Mouse (Mus musculus) limb, embryonic 13.5 days (tissue): ENCODE data around the gene BC055324. TPM values are rescaled to one million over a fixed set of nuclear protein-coding genes. Genes with fewer than 3 reads are reported as not detected.
"Not testable (repeated sequence)": the region's sequence is repeated elsewhere in the genome, so short reads cannot be mapped to it uniquely, and the experiment has no call there.

Experiments used
- ATAC-seq: fragments of 200-750 bp; cut with Nextera tagmentation; 2 replicates; pipeline ENCODE4 v1.8.0; 2017; ENCODE audit warnings: low read depth, moderate number of reproducible peaks, moderate TSS enrichment; ENCODE audit not compliant: low FRiP score
- H3K27ac ChIP-seq: fragments of 300-500 bp; sonication (generic); 2 replicates; pipeline ENCODE4 v1.5.1; 2015; ENCODE audit warnings: inconsistent platforms, mild to moderate bottlenecking, moderate library complexity
- H3K27me3 ChIP-seq: fragments of 300-500 bp; sonication (generic); 2 replicates; pipeline ENCODE4 v1.6.1; 2015; ENCODE audit warnings: mild to moderate bottlenecking, inconsistent platforms
- H3K36me3 ChIP-seq: fragments of 300-500 bp; sonication (generic); 2 replicates; pipeline ENCODE4 v1.6.1; 2015; ENCODE audit warnings: inconsistent platforms, mild to moderate bottlenecking, moderate library complexity
- H3K4me1 ChIP-seq: fragments of 300-500 bp; sonication (generic); 2 replicates; pipeline ENCODE4 v1.6.1; 2015; ENCODE audit warnings: inconsistent platforms
- H3K4me2 ChIP-seq: fragments of 300-500 bp; sonication (generic); replicated peaks from 2 replicates; pipeline ENCODE4 v1.6.1; 2015; ENCODE audit warnings: inconsistent platforms, mild to moderate bottlenecking, moderate library complexity
- H3K4me3 ChIP-seq: fragments of 300-500 bp; sonication (generic); 2 replicates; pipeline ENCODE4 v1.5.1; 2015; ENCODE audit warnings: moderate library complexity, mild to moderate bottlenecking, inconsistent platforms
- H3K9ac ChIP-seq: fragments of 300-500 bp; sonication (generic); 2 replicates; pipeline ENCODE4 v1.6.1; 2015; ENCODE audit warnings: mild to moderate bottlenecking, inconsistent platforms
- H3K9me3 ChIP-seq: fragments of 300-500 bp; sonication (generic); 2 replicates; pipeline ENCODE4 v1.6.1; 2016; ENCODE audit warnings: inconsistent platforms
- WGBS: fragments of 180-500 bp; shearing (Covaris S2); methylation state at CpG from one replicate; pipeline ENCODE4 v1.1.7; 2015; 5-methylcytosine and 5-hydroxymethylcytosine counted together
- polyA plus RNA-seq: library from polyadenylated mRNA; unstranded; fragments of >200 nt; fragmentation: Nextera tagmentation; extraction: Ambion mirVana; gene quantifications from 2 replicates; pipeline ENCODE4 v1.2.1, GENCODE M21; 2015

BC055324 gene
- polyA plus RNA-seq = 24.3 and 26.4 TPM in 2 replicates

- peak within 1 kb of the TSS; percentile 70 for H3K4me2 ChIP-seq
- no peaks in the 10 kb centered on the region for H3K27me3 ChIP-seq
- peak within 1 kb of the TSS; percentile 79 for H3K4me3 ChIP-seq
- ATAC-seq = peak; percentile 98
- H3K36me3 ChIP-seq = no peaks in the 10 kb centered on the region
- WGBS = 3% methylated on average over 43 of the region's 43 CpGs
- no peaks in the 10 kb centered on the region for H3K9me3 ChIP-seq
- H3K27ac ChIP-seq = peak within 1 kb of the TSS; percentile 85
- peak within 1 kb of the TSS; percentile 83 for H3K9ac ChIP-seq
- H3K4me1 ChIP-seq = peaks cover 9% of the 10 kb centered on the region
These were observed at the start of gene BC055324, which contains the start of gene Mettl18 for GRCm38 (mm10) chr1:163994721-163995608. Gene BC055324, minus strand, starts transcription at chr1:163994796. Gene Mettl18, plus strand, starts transcription at chr1:163994889.

- Histone ChIP-seq H3K4me1 (no peaks in the 10 kb centered on the region), H3K36me3 (no peaks in the 10 kb centered on the region), H3K4me3 (no peak overlapping the region), H3K4me2 (no peak overlapping the region), H3K9me3 (no peaks in the 10 kb centered on the region), H3K27me3 (no peaks in the 10 kb centered on the region), H3K9ac (no peak overlapping the region), H3K27ac (no peak overlapping the region)
- no peak for ATAC-seq
- WGBS = 53% methylated on average over 3 of the region's 3 CpGs
These were observed 49.0 kb upstream of the BC055324 start for GRCm38 (mm10) chr1:164043549-164043948.

- Histone ChIP-seq H3K4me2 (no peak overlapping the region), H3K27ac (no peak overlapping the region), H3K36me3 (no peaks in the 10 kb centered on the region), H3K4me1 (no peaks in the 10 kb centered on the region), H3K4me3 (no peak overlapping the region), H3K27me3 (no peaks in the 10 kb centered on the region), H3K9me3 (no peaks in the 10 kb centered on the region), H3K9ac (no peak overlapping the region)
- WGBS = 83% methylated on average over 10 of the region's 10 CpGs
- ATAC-seq = no peak
These were observed 46.0 kb upstream of the BC055324 start for GRCm38 (mm10) chr1:164040385-164041135.

- H3K9ac ChIP-seq = no peak overlapping the region
- no peak overlapping the region for H3K27ac ChIP-seq
- H3K4me2 ChIP-seq = no peak overlapping the region
- H3K9me3 ChIP-seq = no peaks in the 10 kb centered on the region
- H3K36me3 ChIP-seq = no peaks in the 10 kb centered on the region
- no peaks in the 10 kb centered on the region for H3K4me1 ChIP-seq
- 58% methylated on average over 5 of the region's 5 CpGs for WGBS
- H3K4me3 ChIP-seq = no peak overlapping the region
- ATAC-seq = no peak
- H3K27me3 ChIP-seq = no peaks in the 10 kb centered on the region
These were observed 32.8 kb upstream of the BC055324 start for GRCm38 (mm10) chr1:164027416-164027815.

- no peaks in the 10 kb centered on the region for H3K27me3 ChIP-seq
- H3K4me2 ChIP-seq = no peak overlapping the region
- no peaks in the 10 kb centered on the region for H3K9me3 ChIP-seq
- no peak overlapping the region for H3K9ac ChIP-seq
- H3K4me3 ChIP-seq = no peak overlapping the region
- H3K4me1 ChIP-seq = no peaks in the 10 kb centered on the region
- H3K27ac ChIP-seq = no peak overlapping the region
- 86% methylated on average over 4 of the region's 4 CpGs for WGBS
- no peaks in the 10 kb centered on the region for H3K36me3 ChIP-seq
- ATAC-seq = no peak
These were observed 31.1 kb upstream of the BC055324 start for GRCm38 (mm10) chr1:164025685-164026084.

GRCm38 (mm10) chr1:164022106-164022505, 27.5 kb upstream of the BC055324 start:
- WGBS = 76% methylated on average over 5 of the region's 5 CpGs
- not testable (repeated sequence) for H3K27ac ChIP-seq, H3K4me3 ChIP-seq, H3K36me3 ChIP-seq, ATAC-seq, H3K9me3 ChIP-seq, H3K27me3 ChIP-seq, H3K4me2 ChIP-seq, H3K4me1 ChIP-seq, H3K9ac ChIP-seq

GRCm38 (mm10) chr1:164020746-164021145, 26.1 kb upstream of the BC055324 start:
- H3K27ac ChIP-seq, H3K4me3 ChIP-seq, H3K4me2 ChIP-seq, ATAC-seq, H3K27me3 ChIP-seq, H3K36me3 ChIP-seq, H3K9me3 ChIP-seq, H3K9ac ChIP-seq, H3K4me1 ChIP-seq: not testable (repeated sequence)
- WGBS = 90% methylated on average over 3 of the region's 3 CpGs

- Histone ChIP-seq H3K9me3 (no peaks in the 10 kb centered on the region), H3K27ac (no peak overlapping the region), H3K4me2 (no peak overlapping the region), H3K36me3 (no peaks in the 10 kb centered on the region), H3K27me3 (no peaks in the 10 kb centered on the region), H3K9ac (no peak overlapping the region), H3K4me1 (no peaks in the 10 kb centered on the region), H3K4me3 (no peak overlapping the region)
- 75% methylated on average over 6 of the region's 6 CpGs for WGBS
- no peak for ATAC-seq
These were observed 25.2 kb upstream of the BC055324 start for GRCm38 (mm10) chr1:164019789-164020188.

- H3K4me2 ChIP-seq = no peak overlapping the region
- H3K9ac ChIP-seq = no peak overlapping the region
- no peak overlapping the region for H3K4me3 ChIP-seq
- no peaks in the 10 kb centered on the region for H3K27me3 ChIP-seq
- H3K4me1 ChIP-seq = no peaks in the 10 kb centered on the region
- H3K27ac ChIP-seq = no peak overlapping the region
- H3K9me3 ChIP-seq = no peaks in the 10 kb centered on the region
- WGBS = 81% methylated on average over 16 of the region's 16 CpGs
- ATAC-seq = no peak
- H3K36me3 ChIP-seq = no peaks in the 10 kb centered on the region
These were observed 23.8 kb upstream of the BC055324 start for GRCm38 (mm10) chr1:164018221-164018896.

GRCm38 (mm10) chr1:164014616-164015015, 20.0 kb upstream of the BC055324 start:
- Histone ChIP-seq H3K4me1 (no peaks in the 10 kb centered on the region), H3K36me3 (no peaks in the 10 kb centered on the region), H3K27me3 (no peaks in the 10 kb centered on the region), H3K9ac (no peak overlapping the region), H3K9me3 (no peaks in the 10 kb centered on the region), H3K4me3 (no peak overlapping the region), H3K4me2 (no peak overlapping the region), H3K27ac (no peak overlapping the region)
- 45% methylated on average over 1 of the region's 1 CpGs for WGBS
- no peak for ATAC-seq

- no peak overlapping the region for H3K4me3 ChIP-seq
- no peaks in the 10 kb centered on the region for H3K36me3 ChIP-seq
- no peaks in the 10 kb centered on the region for H3K4me1 ChIP-seq
- ATAC-seq = no peak
- WGBS = 48% methylated on average over 2 of the region's 2 CpGs
- no peak overlapping the region for H3K4me2 ChIP-seq
- no peaks in the 10 kb centered on the region for H3K9me3 ChIP-seq
- H3K9ac ChIP-seq = no peak overlapping the region
- no peaks in the 10 kb centered on the region for H3K27me3 ChIP-seq
- H3K27ac ChIP-seq = no peak overlapping the region
These were observed 14.6 kb upstream of the BC055324 start for GRCm38 (mm10) chr1:164009235-164009634.

GRCm38 (mm10) chr1:164004311-164004710, 9.7 kb upstream of the BC055324 start:
- WGBS = 69% methylated on average over 3 of the region's 3 CpGs
- no peak overlapping the region for H3K9ac ChIP-seq
- no peak overlapping the region for H3K4me3 ChIP-seq
- H3K4me2 ChIP-seq = no peak overlapping the region
- H3K27me3 ChIP-seq = no peaks in the 10 kb centered on the region
- no peaks in the 10 kb centered on the region for H3K9me3 ChIP-seq
- no peaks in the 10 kb centered on the region for H3K36me3 ChIP-seq
- no peaks in the 10 kb centered on the region for H3K4me1 ChIP-seq
- no peak overlapping the region for H3K27ac ChIP-seq
- no peak for ATAC-seq
